Mouse (Mus musculus): ENCODE data around the gene Arf1. TPM values are rescaled to one million over a fixed set of nuclear protein-coding genes. Genes with fewer than 3 reads are reported as not detected.
"Not testable (repeated sequence)": the region's sequence is repeated elsewhere in the genome, so short reads cannot be mapped to it uniquely, and the experiment has no call there.

The Arf1 gene
- total RNA-seq, 2 experiments from 2014 or later: 192 to 206 TPM

GRCm38 (mm10) chr11:59227604-59228121, 407 bp downstream of the Arf1 start:
- DNase-seq: no peak
- intact Hi-C loops (cut with DNase I): no loop called here

- intact Hi-C loops (cut with DNase I): no loop called here
- no peak for DNase-seq
Observed at GRCm38 (mm10) chr11:59226787-59227603, 1.1 kb downstream of the Arf1 start.

GRCm38 (mm10) chr11:59226251-59226650, 1.8 kb downstream of the Arf1 start:
- intact Hi-C loops (cut with DNase I): no loop called here

GRCm38 (mm10) chr11:59225167-59225566, 2.9 kb downstream of the Arf1 start:
- no peak for DNase-seq
- intact Hi-C loops (cut with DNase I): no loop called here

More at GRCm38 (mm10) chr11:59226251-59226650, 1.8 kb downstream of the Arf1 start:
- no peak for DNase-seq

- intact Hi-C loops (cut with DNase I): no loop called here
- DNase-seq: no peak
Observed at GRCm38 (mm10) chr11:59224470-59224869, 3.6 kb downstream of the Arf1 start.

GRCm38 (mm10) chr11:59224025-59224424, 4.0 kb downstream of the Arf1 start:
- DNase-seq: no peak
- intact Hi-C loops (cut with DNase I): no loop called here

GRCm38 (mm10) chr11:59222306-59222705, 5.8 kb downstream of the Arf1 start:
- intact Hi-C loops (cut with DNase I): no loop called here
- DNase-seq: no peak

- intact Hi-C loops (cut with DNase I): no loop called here
- no peak for DNase-seq
Observed at GRCm38 (mm10) chr11:59221604-59222003, 6.5 kb downstream of the Arf1 start.

GRCm38 (mm10) chr11:59219064-59219463, 9.0 kb downstream of the Arf1 start:
- no peak for DNase-seq
- intact Hi-C loops (cut with DNase I): no loop called here

GRCm38 (mm10) chr11:59218389-59218998, 9.6 kb downstream of the Arf1 start:
- DNase-seq: no peak
- intact Hi-C loops (cut with DNase I): no loop called here

GRCm38 (mm10) chr11:59216955-59217354, 11.1 kb downstream of the Arf1 start:
- DNase-seq: no peak
- intact Hi-C loops (cut with DNase I): no loop called here

GRCm38 (mm10) chr11:59212892-59213494, 15.1 kb downstream of the Arf1 start:
- DNase-seq: no peak
- intact Hi-C loops (cut with DNase I): no loop called here

- intact Hi-C loops (cut with DNase I); DNase-seq: not testable (repeated sequence)
Observed at GRCm38 (mm10) chr11:59212320-59212719, 15.8 kb downstream of the Arf1 start.

- intact Hi-C loops (cut with DNase I); DNase-seq: not testable (repeated sequence)
Observed at GRCm38 (mm10) chr11:59211561-59211960, 16.5 kb downstream of the Arf1 start.

GRCm38 (mm10) chr11:59210020-59210419, 18.1 kb downstream of the Arf1 start:
- DNase-seq: no peak

GRCm38 (mm10) chr11:59209580-59209979, 18.5 kb downstream of the Arf1 start:
- DNase-seq: no peak
- intact Hi-C loops (cut with DNase I): no loop called here

More at GRCm38 (mm10) chr11:59210020-59210419, 18.1 kb downstream of the Arf1 start:
- intact Hi-C loops (cut with DNase I): no loop called here

- intact Hi-C loops (cut with DNase I): no loop called here
- peak; percentile 42 to 45 for DNase-seq
Observed at GRCm38 (mm10) chr11:59209003-59209441, 19.0 kb downstream of the Arf1 start.

- peak; percentile 87 to 91 for DNase-seq
- intact Hi-C loops (cut with DNase I): no loop called here
Observed at GRCm38 (mm10) chr11:59208153-59208831, 19.8 kb downstream of the Arf1 start, which contains the start of gene 2310033P09Rik. 2310033P09Rik (plus strand) TSS chr11:59208321.

- intact Hi-C loops (cut with DNase I): no loop called here
- DNase-seq: peak; percentile 88 to 90
Observed at GRCm38 (mm10) chr11:59202081-59202995, 25.7 kb downstream of the Arf1 start, which contains the start of gene Mrpl55. Mrpl55 (plus strand) TSS chr11:59202486.
